Mouse (Mus musculus) granulocyte monocyte progenitor cell, adult 5-6 weeks (primary cell): Measurements from ENCODE around the gene Cdc37. TPM values are rescaled to one million over a fixed set of nuclear protein-coding genes. Genes with fewer than 3 reads are reported as not detected.

Source experiments
- ATAC-seq: replicated peaks from 2 replicates; pipeline ENCODE4 v1.8.0; 2016; ENCODE audit warnings: mild to moderate bottlenecking, moderate TSS enrichment, inconsistent platforms; ENCODE audit not compliant: poor library complexity, severe bottlenecking
- total RNA-seq, 2 experiments: library from RNA; stranded (forward) in 1 of 2; stranded (reverse) in 1 of 2; fragments of 200-712, 200-1000 nt in 1 of 2; fragments of >200 nt in 1 of 2; fragmentation: Nextera tagmentation in 1 of 2; gene quantifications; 2 replicates each; pipeline ENCODE4 v1.2.3; 2014 to 2017

Gene Cdc37
- total RNA-seq, 2 experiments from 2014 or later: 120 to 306 TPM

DNA sequence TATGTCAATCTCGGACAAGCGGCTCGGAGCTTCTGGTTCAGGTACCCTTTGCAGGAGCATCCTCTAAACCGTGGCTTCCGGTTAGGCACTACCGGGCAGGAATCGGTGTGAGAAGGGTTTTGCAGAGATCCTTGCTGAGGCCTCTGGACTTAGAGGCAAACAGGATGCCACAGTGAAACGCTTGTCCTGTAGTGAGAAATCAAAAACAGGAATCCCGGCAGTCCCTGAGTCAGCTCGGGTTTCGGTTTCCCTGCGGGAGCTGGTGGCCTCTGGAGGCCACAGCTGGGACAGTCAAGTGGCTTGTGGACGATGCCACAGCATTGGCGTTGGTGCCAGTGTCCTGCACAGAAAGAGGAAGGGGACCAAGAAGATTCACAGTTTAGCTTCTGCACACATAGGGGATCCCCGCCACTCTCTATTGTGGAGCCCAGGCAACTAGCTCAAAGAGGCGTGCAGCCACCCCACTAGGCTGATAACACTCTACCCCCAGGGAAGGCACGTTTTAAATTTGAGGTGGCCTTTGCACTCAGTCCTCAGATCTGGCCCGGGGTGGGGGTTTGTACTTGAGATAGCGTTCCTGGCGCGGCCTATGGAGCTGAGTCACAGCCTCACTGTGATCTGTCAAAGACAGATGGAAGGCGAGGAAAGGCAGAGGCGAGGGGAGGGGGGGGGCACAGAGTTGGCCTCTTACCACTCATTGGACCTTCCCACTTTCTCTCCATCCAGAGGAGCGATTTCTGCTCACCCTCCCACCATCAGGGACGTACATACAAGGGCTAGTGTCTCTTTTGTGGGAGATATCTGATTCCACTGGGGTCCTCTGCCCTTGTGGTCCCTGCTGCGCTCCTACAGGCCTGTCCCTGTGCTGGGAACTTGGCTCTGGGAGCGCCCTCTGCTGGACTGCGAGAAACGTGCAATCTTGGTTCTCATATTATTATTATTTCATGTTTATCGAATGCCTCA lies 18.7 kb upstream of the Cdc37 start:
- ATAC-seq: peak; percentile 69

DNA sequence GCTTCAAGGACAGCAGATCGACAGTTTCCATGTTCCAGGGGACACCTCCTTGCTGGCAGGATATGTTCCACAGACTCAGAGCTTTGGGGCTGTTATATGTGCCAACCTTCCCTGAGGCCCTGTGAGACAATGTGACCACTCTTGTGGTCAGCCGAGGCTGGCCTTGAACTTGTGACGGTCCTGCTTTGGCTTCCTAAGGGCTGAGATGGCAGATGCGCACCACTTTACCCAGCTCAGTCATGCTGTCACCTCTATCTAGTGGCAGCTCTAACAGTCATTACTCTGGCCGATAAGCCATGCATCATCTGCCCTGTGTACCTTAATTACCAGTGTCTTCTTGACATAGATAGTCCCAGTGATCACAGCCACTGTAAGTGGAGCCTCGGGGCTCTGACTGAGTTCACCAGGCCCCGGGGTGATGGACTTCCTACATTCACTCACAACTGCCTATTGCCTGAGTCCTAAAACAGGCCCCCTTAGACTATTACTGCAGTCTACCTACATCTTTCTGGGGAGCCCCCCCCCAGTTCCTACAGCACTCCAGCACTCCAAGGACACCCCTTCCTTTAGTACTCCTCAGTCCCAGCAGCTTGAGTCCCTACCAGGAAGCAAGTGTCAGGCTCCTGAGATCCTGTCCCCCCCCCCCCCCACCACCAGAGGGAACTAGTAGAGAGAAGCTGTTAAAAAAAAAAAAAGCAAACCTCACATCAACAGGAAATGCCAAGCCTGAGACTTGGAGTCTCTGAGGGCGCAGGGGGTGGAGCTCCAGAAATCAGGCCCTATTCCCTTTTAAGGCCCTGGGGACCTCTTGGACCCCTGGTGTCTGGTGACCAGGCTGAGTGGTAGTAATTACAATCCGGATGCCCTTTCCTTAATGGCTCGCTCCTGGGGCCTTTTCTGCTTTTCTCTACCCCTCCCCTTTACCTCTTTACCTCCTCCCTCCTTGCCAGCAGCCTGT lies 17.6 kb upstream of the Cdc37 start:
- peak; percentile 21 for ATAC-seq

GRCm38 (mm10) chr9:21166516-21166915 lies 16.7 kb upstream of the Cdc37 start:
- ATAC-seq: no peak

- no peak for ATAC-seq
These were observed 16.2 kb upstream of the Cdc37 start for GRCm38 (mm10) chr9:21165952-21166451.

- no peak for ATAC-seq
These were observed 15.5 kb upstream of the Cdc37 start, which contains the start of gene Pde4a for GRCm38 (mm10) chr9:21165041-21165951. Pde4a (plus strand) TSS chr9:21165714.

GRCm38 (mm10) chr9:21164072-21164471 lies 14.3 kb upstream of the Cdc37 start:
- peak; percentile 5 for ATAC-seq

- ATAC-seq: no peak; the same call in 1 of the 2 replicates
These were observed 13.6 kb upstream of the Cdc37 start for GRCm38 (mm10) chr9:21163086-21164050.

GRCm38 (mm10) chr9:21161209-21161909 lies 11.6 kb upstream of the Cdc37 start:
- ATAC-seq: peak; percentile 87

DNA sequence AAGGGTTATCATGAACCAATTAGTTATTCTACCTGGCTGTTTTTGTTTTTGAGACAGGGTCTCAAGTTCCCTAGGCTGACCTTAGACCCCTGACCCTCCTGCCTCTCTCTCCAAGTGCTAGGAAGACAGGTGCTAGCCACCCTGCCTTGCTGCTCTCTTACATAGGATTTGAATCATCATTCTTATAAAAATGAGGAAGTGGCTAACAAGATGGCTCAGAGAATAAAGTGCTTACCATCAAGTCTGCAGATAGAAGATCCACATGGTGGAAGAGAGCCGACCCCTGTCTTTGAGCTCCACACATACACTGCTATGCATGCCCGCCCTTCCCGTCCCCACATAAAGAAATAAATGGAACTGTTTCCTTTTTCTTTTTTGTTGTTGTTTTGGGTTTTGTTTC lies 5.0 kb upstream of the Cdc37 start:
- 0 out of 2 replicates have a peak, but pooled peaks have one; percentile 14 for ATAC-seq

- ATAC-seq: no peak
These were observed 4.1 kb upstream of the Cdc37 start for GRCm38 (mm10) chr9:21153833-21154232.

DNA sequence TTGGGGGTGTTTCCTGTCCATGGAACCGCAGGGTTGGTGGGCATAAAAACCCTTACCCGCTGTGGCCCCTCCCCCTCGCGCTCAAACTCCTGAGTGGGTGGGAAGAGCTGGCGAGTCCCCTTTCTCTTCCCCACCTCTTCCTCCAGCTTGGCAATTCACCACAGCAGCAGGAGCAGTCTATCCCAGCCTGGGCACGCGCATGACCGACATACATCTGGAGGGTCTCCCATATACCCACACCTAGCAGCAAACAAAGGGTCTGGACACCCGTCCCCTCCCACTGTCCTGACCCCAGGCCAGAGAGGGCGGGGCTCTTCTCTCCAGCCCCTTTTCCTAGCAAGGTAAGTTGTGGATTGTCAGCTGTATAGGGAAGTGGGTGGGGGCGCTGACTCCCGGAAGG lies 3.5 kb upstream of the Cdc37 start:
- ATAC-seq: no peak

GRCm38 (mm10) chr9:21152715-21153114 lies 2.9 kb upstream of the Cdc37 start:
- ATAC-seq: peak; percentile 68

- ATAC-seq: no peak
These were observed 617 bp downstream of the Cdc37 start for GRCm38 (mm10) chr9:21149077-21149653.

- ATAC-seq: no peak
These were observed 1.4 kb downstream of the Cdc37 start for GRCm38 (mm10) chr9:21148427-21148826.

- peak; percentile 84 for ATAC-seq
These were observed 3.1 kb downstream of the Cdc37 start for GRCm38 (mm10) chr9:21146722-21147121.

- ATAC-seq: no peak
These were observed 4.4 kb downstream of the Cdc37 start for GRCm38 (mm10) chr9:21145431-21145830.

GRCm38 (mm10) chr9:21144361-21144760 lies 5.4 kb downstream of the Cdc37 start:
- no peak for ATAC-seq
